8 mouse cellular contexts compared by ENCODE assay signal in the genomic region with DNA sequence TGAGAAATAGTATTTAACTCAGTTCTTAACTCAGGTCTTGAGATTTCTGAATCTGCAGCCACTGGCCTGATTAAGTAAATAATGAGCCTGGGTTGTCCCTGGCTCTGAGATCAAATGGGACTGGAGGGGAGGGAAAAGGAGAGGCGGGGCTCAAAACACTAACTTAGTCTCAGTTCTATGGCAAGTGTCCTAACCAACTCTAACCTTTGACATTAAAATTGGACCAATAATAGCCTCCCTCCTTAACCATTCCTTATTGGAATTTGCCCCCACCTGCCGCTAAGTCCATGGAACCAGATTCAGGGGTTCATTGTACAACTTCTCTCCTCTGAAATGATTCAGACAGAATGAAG. TPM values are rescaled to one million over a fixed set of nuclear protein-coding genes. Genes with fewer than 3 reads are reported as not detected.
A peak's percentile ranks its signal among the peaks of the same experiment; 100 is the strongest.
DNase-seq lines count a peak whose midpoint lies in the region; ATAC-seq and TF ChIP-seq lines count a peak whose summit lies in the region.

A gene (minus strand): TSS at position 88 of the 353 bp plus-strand sequence.

- H3K36me3 ChIP-seq in kidney, postnatal 0 days (ENCODE audit: insufficient read depth, low read length): no peaks in the 10 kb centered on the region
- H3K36me3 ChIP-seq in neural tube, embryonic 13.5 days: no peaks in the 10 kb centered on the region

- TF ChIP-seq CTCF in lung, adult 2 months (IDR thresholded peaks at IDR 0.05; ENCODE audit: insufficient read depth, low read length): no peak
- TF ChIP-seq CTCF in embryonic fibroblast, embryonic 13.5 days (IDR thresholded peaks at IDR 0.05; ENCODE audit: borderline replicate concordance, insufficient read depth, low read length): no peak
- no peak for TF ChIP-seq CTCF in kidney, postnatal 0 days (IDR thresholded peaks at IDR 0.05; ENCODE audit: low read depth)

- peak within 1 kb of the TSS; percentile 38 for H3K4me2 ChIP-seq in kidney, postnatal 0 days (ENCODE audit: low read length)
- peak within 1 kb of the TSS; percentile 53 for H3K4me2 ChIP-seq in neural tube, embryonic 13.5 days

- no peak for DNase-seq in lung, adult 2 months
- DNase-seq in lung, postnatal 4 days: no peak
- DNase-seq in kidney, postnatal 0 days (ENCODE audit: low spot score): no peak
- no peak for DNase-seq in frontal cortex, postnatal 10 days (ENCODE audit: low spot score in 2 of 2)
- no peak for DNase-seq in urinary bladder, postnatal 10 days (ENCODE audit: low spot score)
- no peak for DNase-seq in layer of hippocampus, postnatal 14 days (ENCODE audit: low spot score in 2 of 2)

- H3K4me1 ChIP-seq in lung, adult 2 months (ENCODE audit: control insufficient read depth, insufficient read depth, low read length): no peaks in the 10 kb centered on the region; the same call in 1 of the 2 replicates
- no peaks in the 10 kb centered on the region for H3K4me1 ChIP-seq in embryonic fibroblast, embryonic 13.5 days (ENCODE audit: control insufficient read depth, insufficient read depth, low read length)
- no peaks in the 10 kb centered on the region for H3K4me1 ChIP-seq in kidney, postnatal 0 days (replicated peaks; ENCODE audit: insufficient read depth, low read length)
- H3K4me1 ChIP-seq in neural tube, embryonic 13.5 days (replicated peaks): peaks cover 19% of the 10 kb centered on the region

- H3K27me3 ChIP-seq in kidney, postnatal 0 days (ENCODE audit: insufficient read depth, low read length): no peaks in the 10 kb centered on the region
- no peaks in the 10 kb centered on the region for H3K27me3 ChIP-seq in neural tube, embryonic 13.5 days

- no peaks in the 10 kb centered on the region for H3K9me3 ChIP-seq in kidney, postnatal 0 days (replicated peaks; ENCODE audit: low read length)
- no peaks in the 10 kb centered on the region for H3K9me3 ChIP-seq in neural tube, embryonic 13.5 days

- WGBS in lung, adult 2 months: 28% methylated on average over 2 of the region's 2 CpGs
- 37% methylated on average over 2 of the region's 2 CpGs for WGBS in kidney, postnatal 0 days
- WGBS in neural tube, embryonic 13.5 days: 3% methylated on average over 2 of the region's 2 CpGs

- H3K4me3 ChIP-seq in lung, adult 2 months (replicated peaks; ENCODE audit: extremely low read depth, low read depth, low read length): peak within 1 kb of the TSS; percentile 54
- no peak within 1 kb of the TSS for H3K4me3 ChIP-seq in embryonic fibroblast, embryonic 13.5 days (ENCODE audit: insufficient read depth, low read length)
- H3K4me3 ChIP-seq in kidney, postnatal 0 days (replicated peaks; ENCODE audit: low read depth, low read length): no peak within 1 kb of the TSS
- H3K4me3 ChIP-seq in neural tube, embryonic 13.5 days: peak within 1 kb of the TSS; percentile 32

- TF ChIP-seq POLR2A in lung, adult 2 months (IDR thresholded peaks at IDR 0.05; ENCODE audit: borderline replicate concordance, extremely low read depth, low read depth, low read length): no peak
- no peak for TF ChIP-seq POLR2A in embryonic fibroblast, embryonic 13.5 days (IDR thresholded peaks at IDR 0.05; ENCODE audit: low read depth, low read length)

- ATAC-seq in kidney, postnatal 0 days (replicated peaks; ENCODE audit: low FRiP score, low read depth): no peak
- peak; percentile 56; the same call in 1 of the 2 replicates for ATAC-seq in neural tube, embryonic 13.5 days (ENCODE audit: low read depth)

- 0 out of 2 replicates have a peak within 1 kb of the TSS, but pooled peaks have one; percentile 2 for H3K9ac ChIP-seq in kidney, postnatal 0 days (ENCODE audit: low read depth, low read length)
- H3K9ac ChIP-seq in neural tube, embryonic 13.5 days: peak within 1 kb of the TSS; percentile 60

- peak within 1 kb of the TSS; percentile 44; the same call in 1 of the 2 replicates for H3K27ac ChIP-seq in embryonic fibroblast, embryonic 13.5 days (ENCODE audit: insufficient read depth, low read length)
- no peak within 1 kb of the TSS for H3K27ac ChIP-seq in kidney, postnatal 0 days
- H3K27ac ChIP-seq in neural tube, embryonic 13.5 days (replicated peaks): peak within 1 kb of the TSS; percentile 87

RNA-seq across cellular contexts. Expression of the gene that starts here (rescaled TPM):
- polyA plus RNA-seq in lung, adult 2 months (2012; rRNA removed): 0.53 and 0.70 TPM in 2 replicates
- not detected in 2 replicates for polyA plus RNA-seq in embryonic fibroblast, embryonic 13.5 days (2011; ENCODE audit: insufficient read length, low read depth, missing spikeins)
- polyA plus RNA-seq in kidney, postnatal 0 days (2015; fragmentation: Nextera tagmentation; extraction: Ambion mirVana): 0.17 and 0.27 TPM in 2 replicates
- 0.28 and 0.35 TPM in 2 replicates for polyA plus RNA-seq in neural tube, embryonic 13.5 days (2015; fragmentation: Nextera tagmentation; extraction: Ambion mirVana)
- 1 to 10 TPM; 3.2 to 3.3 TPM for total RNA-seq in layer of hippocampus, postnatal 14 days (2021)

Comparison
In these comparisons a context has a peak if more than half of its experiments do, and no peak if none do; other contexts are left out.
1. Peak in ATAC-seq, H3K4me3 ChIP-seq, H3K27ac ChIP-seq, H3K9ac ChIP-seq and H3K4me2 ChIP-seq in neural tube, embryonic 13.5 days; RNA of the gene not detected or under 1 TPM.